Mouse (Mus musculus) bone marrow macrophage, adult 2 months (primary cell): ENCODE measurements around the gene Hadhb. TPM values are rescaled to one million over a fixed set of nuclear protein-coding genes. Genes with fewer than 3 reads are reported as not detected.

ENCODE experiments used
- H3K27ac ChIP-seq: 2 replicates; pipeline ENCODE4 v1.5.1; 2012; ENCODE audit warnings: low read depth, low read length; ENCODE audit not compliant: insufficient read depth
- H3K4me1 ChIP-seq: 2 replicates; pipeline ENCODE4 v1.6.1; 2012; ENCODE audit warnings: low read length; ENCODE audit not compliant: control insufficient read depth, insufficient read depth
- H3K4me3 ChIP-seq: 2 replicates; pipeline ENCODE4 v1.5.1; 2012; ENCODE audit warnings: mild to moderate bottlenecking, low read length, moderate library complexity; ENCODE audit not compliant: insufficient read depth
- CTCF ChIP-seq: IDR thresholded peaks from 2 replicates; pipeline ENCODE4 v1.5.1; 2012; ENCODE audit warnings: low read depth, mild to moderate bottlenecking, low read length, moderate library complexity
- POLR2A ChIP-seq: IDR thresholded peaks from 2 replicates; pipeline ENCODE4 v1.6.1; 2012; ENCODE audit warnings: mild to moderate bottlenecking, low read depth, low read length, borderline replicate concordance
- polyA plus RNA-seq: library from polyadenylated mRNA; stranded (reverse); fragments of >200 nt; gene quantifications from 2 replicates; pipeline ENCODE4 v1.2.4, GENCODE M21; 2012; ENCODE audit not compliant: missing spikeins, insufficient read depth, insufficient read length

Hadhb gene
- polyA plus RNA-seq, 1 experiment: 75.0 TPM

GRCm38 (mm10) chr5:30152007-30152406 lies 3.0 kb upstream of the Hadhb start:
- no peak overlapping the region for H3K4me3 ChIP-seq
- H3K27ac ChIP-seq: no peak overlapping the region
- H3K4me1 ChIP-seq: peaks cover 13% of the 10 kb centered on the region
- TF ChIP-seq CTCF: no peak
- no peak for TF ChIP-seq POLR2A

GRCm38 (mm10) chr5:30152413-30152812 lies 2.6 kb upstream of the Hadhb start:
- TF ChIP-seq CTCF (no peak), POLR2A (no peak)
- Histone ChIP-seq H3K4me3 (no peak overlapping the region), H3K27ac (no peak overlapping the region), H3K4me1 (peaks cover 13% of the 10 kb centered on the region)

GRCm38 (mm10) chr5:30153222-30153621 lies 1.8 kb upstream of the Hadhb start:
- TF ChIP-seq POLR2A (no peak), CTCF (no peak)
- Histone ChIP-seq H3K4me3 (no peak overlapping the region), H3K4me1 (peaks cover 12% of the 10 kb centered on the region), H3K27ac (no peak overlapping the region)

GRCm38 (mm10) chr5:30154013-30154412 lies 1.0 kb upstream of the Hadhb start:
- H3K4me3 ChIP-seq: peak overlapping the region; percentile 97
- TF ChIP-seq CTCF (no peak), POLR2A (no peak)
- H3K27ac ChIP-seq: no peak overlapping the region
- H3K4me1 ChIP-seq: peaks cover 8% of the 10 kb centered on the region

GRCm38 (mm10) chr5:30155395-30155792 lies 346 bp downstream of the Hadhb start:
- no peak for TF ChIP-seq CTCF
- TF ChIP-seq POLR2A: no peak
- Histone ChIP-seq H3K4me3 (peak overlapping the region; percentile 97), H3K4me1 (peaks cover 8% of the 10 kb centered on the region)

GRCm38 (mm10) chr5:30155821-30156629 lies 977 bp downstream of the Hadhb start:
- no peak for TF ChIP-seq POLR2A
- no peak for TF ChIP-seq CTCF
- H3K4me3 ChIP-seq: peak overlapping the region; percentile 97
- H3K4me1 ChIP-seq: peaks cover 8% of the 10 kb centered on the region
- H3K27ac ChIP-seq: peak overlapping the region; percentile 40

More at GRCm38 (mm10) chr5:30155395-30155792, 346 bp downstream of the Hadhb start:
- peak overlapping the region; percentile 40 for H3K27ac ChIP-seq

GRCm38 (mm10) chr5:30159601-30160000 lies 4.6 kb downstream of the Hadhb start:
- Histone ChIP-seq H3K4me3 (no peak overlapping the region), H3K4me1 (peaks cover 5% of the 10 kb centered on the region), H3K27ac (no peak overlapping the region)
- TF ChIP-seq POLR2A (no peak), CTCF (no peak)

- Histone ChIP-seq H3K4me3 (no peak overlapping the region), H3K27ac (no peak overlapping the region), H3K4me1 (peaks cover 5% of the 10 kb centered on the region)
- TF ChIP-seq CTCF: no peak
- no peak for TF ChIP-seq POLR2A
Measured at GRCm38 (mm10) chr5:30161836-30162235, 6.8 kb downstream of the Hadhb start.

- peaks cover 5% of the 10 kb centered on the region for H3K4me1 ChIP-seq
- no peak overlapping the region for H3K27ac ChIP-seq
- H3K4me3 ChIP-seq: no peak overlapping the region
- TF ChIP-seq POLR2A (no peak), CTCF (no peak)
Measured at GRCm38 (mm10) chr5:30162339-30162738, 7.3 kb downstream of the Hadhb start.

- Histone ChIP-seq H3K27ac (no peak overlapping the region), H3K4me3 (no peak overlapping the region), H3K4me1 (peaks cover 6% of the 10 kb centered on the region; the same call in 1 of the 2 replicates)
- TF ChIP-seq CTCF: no peak
- no peak for TF ChIP-seq POLR2A
Measured at GRCm38 (mm10) chr5:30165234-30165946, 10.3 kb downstream of the Hadhb start.
